Mouse (Mus musculus): ENCODE results near the gene Dtnbp1.

GRCm38 (mm10) chr13:45034759-45035158, 32.8 kb upstream of the Dtnbp1 start:
- TF ChIP-seq CTCF (conservative IDR thresholded peaks at IDR 0.05; ENCODE audit: low read length) (no peak), NANOG (IDR thresholded peaks at IDR 0.05; ENCODE audit: borderline replicate concordance, low read length) (no peak)

Measured in E14TG2a.4 (cell line).